Mouse (Mus musculus) CH12.LX (cell line): ENCODE measurements around the gene 4930503B20Rik. TPM values are rescaled to one million over a fixed set of nuclear protein-coding genes. Genes with fewer than 3 reads are reported as not detected.
A peak's percentile ranks its signal among the peaks of the same experiment; 100 is the strongest.

Experiments used
- DNase-seq: peaks from one replicate; pipeline ENCODE4 v3.0.0-alpha.2; 2013; ENCODE audit errors: extremely low read depth
- H3K27ac ChIP-seq: 2 replicates; pipeline ENCODE4 v1.5.1; 2012; ENCODE audit warnings: low read depth, mild to moderate bottlenecking, control low read depth, moderate library complexity; ENCODE audit not compliant: insufficient read depth
- H3K27me3 ChIP-seq: replicated peaks from 2 replicates; pipeline ENCODE3; 2012; ENCODE audit warnings: inconsistent platforms
- H3K36me3 ChIP-seq, 2 experiments: replicated peaks in 1 of 2; 2 replicates each; pipeline versions ENCODE3 to v1.6.1; 2012; ENCODE audit warnings: inconsistent platforms in 1 of 2, low read length in 1 of 2, mild to moderate bottlenecking in 1 of 2, mixed read lengths in 1 of 2, moderate library complexity in 1 of 2; ENCODE audit not compliant: control insufficient read depth in 1 of 2, insufficient read depth in 1 of 2
- H3K4me1 ChIP-seq, 2 experiments: 2 replicates each; pipeline ENCODE4 v1.6.1; 2012; ENCODE audit warnings: inconsistent platforms in 1 of 2, moderate library complexity in 1 of 2; ENCODE audit not compliant: insufficient read depth in 2 of 2, control insufficient read depth in 1 of 2
- H3K4me2 ChIP-seq: 2 replicates; pipeline ENCODE4 v1.6.1; 2012; ENCODE audit warnings: low read depth, mild to moderate bottlenecking, control low read depth; ENCODE audit not compliant: poor library complexity, insufficient read depth, severe bottlenecking
- H3K4me3 ChIP-seq, 3 experiments: fragments of 150-350 bp in 1 of 3; sonication (generic) in 1 of 3; replicated peaks in 1 of 3; 2 replicates each; pipeline versions ENCODE3 to v1.5.1; 2011 to 2012; ENCODE audit warnings: low read depth in 2 of 3, low read length in 2 of 3, mild to moderate bottlenecking in 2 of 3, moderate library complexity in 2 of 3, control low read depth in 1 of 3, improper control_type of control experiment in 1 of 3, inconsistent platforms in 1 of 3, mixed read lengths in 1 of 3; ENCODE audit not compliant: poor library complexity in 1 of 3
- H3K79me2 ChIP-seq: replicated peaks from 2 replicates; pipeline ENCODE4 v1.6.1; 2012; ENCODE audit warnings: mild to moderate bottlenecking, moderate library complexity; ENCODE audit not compliant: control insufficient read depth, poor library complexity, insufficient read depth, severe bottlenecking; ENCODE audit errors: extremely low read depth
- H3K9ac ChIP-seq: 2 replicates; pipeline ENCODE4 v1.6.1; 2012; ENCODE audit warnings: low read depth, mild to moderate bottlenecking, control low read depth, moderate library complexity; ENCODE audit not compliant: insufficient read depth
- H3K9me3 ChIP-seq: replicated peaks from 2 replicates; pipeline ENCODE3; 2012; ENCODE audit warnings: low read length, inconsistent platforms, mixed read lengths
- CTCF ChIP-seq, 2 experiments: IDR thresholded peaks in 1 of 2; conservative IDR thresholded peaks in 1 of 2; 2 replicates each; pipeline ENCODE4 v1.5.1; 2011 to 2012; ENCODE audit warnings: low read depth in 2 of 2, low read length in 2 of 2, improper control_type of control experiment in 1 of 2, inconsistent platforms in 1 of 2, mild to moderate bottlenecking in 1 of 2, moderate library complexity in 1 of 2
- E2F4 ChIP-seq: IDR thresholded peaks from 2 replicates; pipeline ENCODE4 v1.6.1; 2011; ENCODE audit warnings: low read depth, low read length, improper control_type of control experiment; ENCODE audit not compliant: insufficient replicate concordance
- ELF1 ChIP-seq: IDR thresholded peaks from 2 replicates; pipeline ENCODE4 v1.6.1; 2014; ENCODE audit warnings: low read depth, mild to moderate bottlenecking, inconsistent platforms, low read length, improper control_type of control experiment
- GABPA ChIP-seq: IDR thresholded peaks from 2 replicates; pipeline ENCODE4 v1.6.1; 2012; ENCODE audit warnings: low read depth, low read length, improper control_type of control experiment, inconsistent platforms; ENCODE audit not compliant: insufficient replicate concordance
- IRF4 ChIP-seq: IDR thresholded peaks from 2 replicates; pipeline ENCODE4 v1.6.1; 2014; ENCODE audit warnings: low read depth, mild to moderate bottlenecking, inconsistent platforms, low read length, improper control_type of control experiment
- JUN ChIP-seq: IDR thresholded peaks from 2 replicates; pipeline ENCODE4 v1.6.1; 2011; ENCODE audit warnings: low read depth, mild to moderate bottlenecking, low read length, improper control_type of control experiment, moderate library complexity; ENCODE audit not compliant: insufficient read depth
- JUND ChIP-seq: conservative IDR thresholded peaks from 2 replicates; pipeline ENCODE4 v1.6.1; 2011; ENCODE audit warnings: low read depth, low read length, improper control_type of control experiment
- KAT2A ChIP-seq: IDR thresholded peaks from 2 replicates; pipeline ENCODE4 v1.6.1; 2012; ENCODE audit warnings: low read length, improper control_type of control experiment, inconsistent platforms; ENCODE audit not compliant: insufficient replicate concordance
- MAFK ChIP-seq: IDR thresholded peaks from 2 replicates; pipeline ENCODE4 v1.6.1; 2011; ENCODE audit warnings: low read length, improper control_type of control experiment; ENCODE audit not compliant: insufficient replicate concordance
- MAZ ChIP-seq: IDR thresholded peaks from 2 replicates; pipeline ENCODE4 v1.6.1; 2012; ENCODE audit warnings: low read depth, mild to moderate bottlenecking, inconsistent platforms, low read length, improper control_type of control experiment, moderate library complexity
- NRF1 ChIP-seq: IDR thresholded peaks from 2 replicates; pipeline ENCODE4 v1.6.1; 2014; ENCODE audit warnings: low read depth, mild to moderate bottlenecking, inconsistent platforms, low read length, improper control_type of control experiment, moderate library complexity
- PAX5 ChIP-seq: IDR thresholded peaks from 2 replicates; pipeline ENCODE4 v1.6.1; 2012; ENCODE audit warnings: low read length, inconsistent platforms, mixed read lengths
- SIN3A ChIP-seq: IDR thresholded peaks from 2 replicates; pipeline ENCODE4 v1.6.1; 2012; ENCODE audit warnings: low read length, improper control_type of control experiment, inconsistent platforms
- UBTF ChIP-seq: IDR thresholded peaks from 2 replicates; pipeline ENCODE4 v1.6.1; 2012; ENCODE audit warnings: low read depth, mild to moderate bottlenecking, inconsistent platforms, low read length, improper control_type of control experiment, moderate library complexity
- ZKSCAN1 ChIP-seq: IDR thresholded peaks from 2 replicates; pipeline ENCODE4 v1.6.1; 2012; ENCODE audit warnings: low read depth, inconsistent platforms, low read length, improper control_type of control experiment, borderline replicate concordance
- ZMIZ1 ChIP-seq: IDR thresholded peaks from 2 replicates; pipeline ENCODE4 v1.6.1; 2012; ENCODE audit warnings: low read depth, mild to moderate bottlenecking, inconsistent platforms, low read length, improper control_type of control experiment
- ZNF384 ChIP-seq: IDR thresholded peaks from 2 replicates; pipeline ENCODE4 v1.6.1; 2012; ENCODE audit warnings: low read depth, low read length, improper control_type of control experiment, inconsistent platforms
- dilution Hi-C: fragments of 300-500 bp; cut with MboI; formaldehyde crosslinking; loops from 2 replicates; pipeline ENCODE4 v1.14.3; 2020; ENCODE audit warnings: low sequenced_read_pairs; ENCODE audit not compliant: extremely low pct_unique_long_range_greater_than_20kb, extremely low pct_ligation_motif_present
- in situ Hi-C: fragments of 300-500 bp; cut with MboI; formaldehyde crosslinking; loops from 3 replicates; pipeline ENCODE4 v1.14.3; 2019; ENCODE audit warnings: low sequenced_read_pairs, low pct_ligation_motif_present, low pct_unique_long_range_greater_than_20kb, mixed read lengths
- polyA plus RNA-seq: library from polyadenylated mRNA; unstranded; fragments of >175 nt; gene quantifications from 2 replicates; pipeline ENCODE4 v1.2.1, GENCODE M21; 2012; ENCODE audit warnings: low read depth; ENCODE audit not compliant: insufficient read length
- total RNA-seq, 2 experiments: library from RNA; depleted of rRNA; stranded (reverse); fragments of 300-350 nt in 1 of 2; fragments of >200 nt in 1 of 2; gene quantifications; 2 replicates each; pipeline ENCODE4 v1.2.3; 2012 to 2014

Gene 4930503B20Rik
- total and polyA plus RNA-seq, 3 experiments, result not detected

- TF ChIP-seq ZMIZ1, result no peak
- TF ChIP-seq IRF4, result no peak
- no peak for TF ChIP-seq JUN
- peak; percentile 35; the same call in 1 of the 2 replicates for TF ChIP-seq ELF1
- TF ChIP-seq PAX5, result no peak
- TF ChIP-seq NRF1, result no peak
- no peak for TF ChIP-seq MAFK
- TF ChIP-seq MAZ, result no peak
- TF ChIP-seq, all 38 proteins: peak for 4
Observed at GRCm38 (mm10) chr3:146628227-146628982, 22.7 kb downstream of the 4930503B20Rik start (continued).

DNA sequence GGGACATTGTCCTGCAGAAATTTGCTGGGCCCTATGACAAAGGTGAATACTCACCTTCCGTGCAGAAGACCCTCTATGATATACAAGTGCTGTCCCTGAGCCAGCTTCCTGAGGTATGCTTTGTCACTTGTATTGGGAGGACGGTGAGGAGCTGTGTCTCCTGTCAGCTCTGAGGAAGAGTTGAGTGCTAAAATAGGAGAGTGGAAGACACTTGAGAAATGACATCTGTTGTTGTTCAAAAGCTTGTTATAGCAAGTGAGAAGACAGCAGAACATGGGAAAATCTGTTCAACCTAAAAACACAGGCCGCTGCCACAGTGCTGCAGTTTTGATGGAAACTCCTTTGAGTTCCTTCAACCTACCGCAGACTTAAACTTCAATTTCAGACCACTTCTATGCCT, 25.4 kb downstream of the 4930503B20Rik start:
- Histone ChIP-seq H3K4me2 (no peak overlapping the region), H3K4me1 (peaks cover 2 to 12% of the 10 kb centered on the region in 2 experiments; a peak in 2 of 4 replicates), H3K9me3 (no peaks in the 10 kb centered on the region), H3K27ac (no peak overlapping the region), H3K79me2 (no peaks in the 10 kb centered on the region), H3K9ac (no peak overlapping the region), H3K4me3 (no peak overlapping the region), H3K27me3 (no peaks in the 10 kb centered on the region), H3K36me3 (no peaks in the 10 kb centered on the region)
- TF ChIP-seq ELF1 (no peak), GABPA (no peak), CTCF (conservative IDR thresholded peaks at IDR 0.05 in 1 of 2, IDR thresholded peaks at IDR 0.05 in 1 of 2; ENCODE audit: low read depth in 2 of 2, low read length in 2 of 2) (no peak), ZKSCAN1 (no peak)
- in situ Hi-C loops, result no loop called here
- DNase-seq, result no peak
- dilution Hi-C loops, result no loop called here

DNA sequence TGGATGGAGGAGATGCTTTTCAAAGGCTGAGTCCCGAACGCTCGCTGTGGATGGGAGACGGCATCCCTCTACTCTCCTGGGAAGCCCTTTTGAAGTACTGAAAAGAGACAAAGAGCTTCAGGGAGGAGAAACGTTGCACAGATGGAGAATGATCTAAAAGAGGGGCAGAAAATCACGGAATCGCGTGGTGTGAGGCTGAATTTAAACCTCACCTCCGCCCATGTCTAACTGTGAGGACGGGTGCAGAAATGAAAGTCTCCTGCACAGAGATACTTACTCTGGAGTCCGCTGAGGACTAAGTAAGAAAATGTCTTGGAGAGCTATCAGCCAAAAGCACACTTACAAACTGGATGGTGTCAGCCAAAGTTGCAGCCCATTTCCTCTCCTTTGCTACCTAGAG, 29.2 kb downstream of the 4930503B20Rik start:
- Histone ChIP-seq H3K4me2 (no peak overlapping the region), H3K79me2 (no peaks in the 10 kb centered on the region), H3K9me3 (no peaks in the 10 kb centered on the region), H3K36me3 (no peaks in the 10 kb centered on the region), H3K4me3 (no peak overlapping the region), H3K4me1 (peaks cover under 1 to 3% of the 10 kb centered on the region in 2 experiments; a peak in 2 of 4 replicates), H3K27me3 (no peaks in the 10 kb centered on the region), H3K9ac (no peak overlapping the region), H3K27ac (no peak overlapping the region)
- DNase-seq, result no peak
- TF ChIP-seq UBTF (no peak), E2F4 (no peak), SIN3A (no peak), ZNF384 (no peak), JUND (no peak), ZKSCAN1 (no peak), JUN (no peak), KAT2A (no peak)
- in situ Hi-C loops, result no loop called here
- dilution Hi-C loops, result no loop called here
